Mouse (Mus musculus) bone marrow macrophage, adult 2 months (primary cell): Measurements from ENCODE around the gene Rasa2. TPM values are rescaled to one million over a fixed set of nuclear protein-coding genes. Genes with fewer than 3 reads are reported as not detected.
"Not testable (repeated sequence)": the region's sequence is repeated elsewhere in the genome, so short reads cannot be mapped to it uniquely, and the experiment has no call there.

Source experiments
- H3K27ac ChIP-seq: 2 replicates; pipeline ENCODE4 v1.5.1; 2012; ENCODE audit warnings: low read depth, low read length; ENCODE audit not compliant: insufficient read depth
- H3K4me1 ChIP-seq: 2 replicates; pipeline ENCODE4 v1.6.1; 2012; ENCODE audit warnings: low read length; ENCODE audit not compliant: control insufficient read depth, insufficient read depth
- H3K4me3 ChIP-seq: 2 replicates; pipeline ENCODE4 v1.5.1; 2012; ENCODE audit warnings: mild to moderate bottlenecking, low read length, moderate library complexity; ENCODE audit not compliant: insufficient read depth
- CTCF ChIP-seq: IDR thresholded peaks from 2 replicates; pipeline ENCODE4 v1.5.1; 2012; ENCODE audit warnings: low read depth, mild to moderate bottlenecking, low read length, moderate library complexity
- POLR2A ChIP-seq: IDR thresholded peaks from 2 replicates; pipeline ENCODE4 v1.6.1; 2012; ENCODE audit warnings: mild to moderate bottlenecking, low read depth, low read length, borderline replicate concordance
- polyA plus RNA-seq: library from polyadenylated mRNA; stranded (reverse); fragments of >200 nt; gene quantifications from 2 replicates; pipeline ENCODE4 v1.2.4, GENCODE M21; 2012; ENCODE audit not compliant: missing spikeins, insufficient read depth, insufficient read length

Rasa2 gene
- polyA plus RNA-seq, result 5.2 and 6.0 TPM in 2 replicates

- Histone ChIP-seq H3K27ac (no peak within 1 kb of the TSS), H3K4me1 (peaks cover 22% of the 10 kb centered on the region), H3K4me3 (peak within 1 kb of the TSS; percentile 83)
- TF ChIP-seq POLR2A (no peak), CTCF (no peak)
Observed at GRCm38 (mm10) chr9:96631389-96632072, at the start of gene Rasa2. Gene Rasa2, minus strand, starts transcription at chr9:96631617.

DNA sequence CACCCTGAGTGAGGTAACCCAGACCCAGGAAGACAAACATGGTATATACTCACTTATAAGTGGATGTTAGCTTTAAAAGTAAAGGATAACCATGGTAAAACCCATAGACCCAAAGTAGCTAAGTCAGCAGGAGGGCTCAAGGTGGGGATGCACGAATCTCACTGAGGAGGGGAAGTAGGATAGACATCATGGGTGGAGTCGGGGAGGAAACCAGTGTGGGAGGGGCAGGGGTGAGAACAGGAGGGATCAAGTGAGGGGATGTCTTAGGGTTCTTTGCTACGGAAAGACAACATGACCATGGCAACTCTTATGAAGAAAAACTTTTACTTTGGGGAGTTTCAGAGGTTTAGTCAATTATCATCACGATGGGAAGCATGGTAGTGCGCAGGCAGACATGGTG is 47.2 kb upstream of the Rasa2 start:
- no peak overlapping the region for H3K27ac ChIP-seq
- no peak for TF ChIP-seq POLR2A
- no peak for TF ChIP-seq CTCF
- no peaks in the 10 kb centered on the region for H3K4me1 ChIP-seq
- H3K4me3 ChIP-seq, result no peak overlapping the region

- H3K27ac ChIP-seq, H3K4me1 ChIP-seq, H3K4me3 ChIP-seq: not testable (repeated sequence)
Observed at GRCm38 (mm10) chr9:96677711-96678110, 46.3 kb upstream of the Rasa2 start.

GRCm38 (mm10) chr9:96676671-96677070 is 45.3 kb upstream of the Rasa2 start:
- Histone ChIP-seq H3K4me1 (no peaks in the 10 kb centered on the region), H3K27ac (no peak overlapping the region), H3K4me3 (no peak overlapping the region)
- TF ChIP-seq CTCF (no peak), POLR2A (no peak)

DNA sequence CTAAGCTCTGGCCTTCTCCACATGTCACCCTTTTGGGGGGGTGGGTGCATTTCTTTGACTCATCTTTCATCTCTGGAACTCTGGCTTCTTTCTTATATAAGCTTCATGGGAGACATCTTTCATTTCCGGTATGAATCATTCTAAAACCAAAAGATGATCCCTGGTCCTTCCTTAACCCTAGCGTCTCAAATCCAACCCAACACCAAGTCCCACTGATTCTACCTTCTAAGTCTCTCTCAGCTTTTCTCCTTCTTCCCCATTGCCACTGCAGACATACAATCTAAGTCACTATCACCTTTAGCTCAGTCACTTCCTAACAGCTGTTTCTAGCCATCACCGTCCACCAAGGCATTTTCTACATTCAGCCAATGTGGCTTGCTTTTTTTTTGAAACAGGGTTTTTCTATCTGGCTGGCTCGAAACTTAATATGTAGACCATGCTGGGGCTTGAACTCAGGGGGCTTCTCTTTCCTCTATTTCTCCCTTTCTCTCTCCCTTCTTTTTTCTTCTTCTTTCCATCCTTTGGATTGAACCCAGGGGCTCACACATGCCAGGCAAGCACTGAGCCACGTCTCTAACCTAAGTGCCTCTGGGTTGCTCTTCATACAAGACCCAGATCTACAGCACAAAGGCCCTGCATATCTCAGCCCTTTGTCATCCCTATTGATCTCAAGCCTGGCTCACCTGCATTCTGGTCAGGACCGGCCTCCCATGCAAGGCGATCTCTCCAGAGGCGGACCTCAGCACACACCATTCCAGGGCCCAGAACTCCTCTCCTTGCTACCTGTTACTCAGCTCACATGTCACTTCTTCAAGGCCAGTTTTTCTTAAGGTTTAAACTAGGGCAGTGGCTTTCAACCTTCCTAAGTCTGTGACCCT is 44.6 kb upstream of the Rasa2 start:
- Histone ChIP-seq H3K27ac (no peak overlapping the region), H3K4me3 (no peak overlapping the region), H3K4me1 (no peaks in the 10 kb centered on the region)
- TF ChIP-seq CTCF (no peak), POLR2A (no peak)

GRCm38 (mm10) chr9:96675071-96675762 is 43.8 kb upstream of the Rasa2 start:
- Histone ChIP-seq H3K4me1 (no peaks in the 10 kb centered on the region), H3K4me3 (no peak overlapping the region), H3K27ac (no peak overlapping the region)
- peak; percentile 31 for TF ChIP-seq CTCF
- no peak for TF ChIP-seq POLR2A

DNA sequence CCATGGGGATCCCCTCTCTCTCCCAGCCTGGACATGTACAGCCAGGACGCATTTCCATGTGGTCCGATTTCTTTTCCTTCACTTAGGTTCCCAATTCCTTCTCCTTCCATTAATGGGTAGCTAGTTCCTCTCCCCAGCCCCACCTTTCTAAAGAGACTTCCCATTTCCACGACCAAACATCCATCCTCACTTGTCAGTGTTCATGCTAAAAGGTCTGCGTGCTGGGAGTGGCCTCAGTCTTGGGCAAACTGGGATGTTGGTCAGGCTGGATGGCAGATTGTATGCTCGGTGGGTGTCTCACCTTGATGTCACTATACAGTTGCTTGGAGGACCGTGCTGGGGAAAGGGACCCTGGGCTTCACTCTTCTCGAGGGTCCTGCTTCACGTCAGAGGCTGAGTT is 42.9 kb upstream of the Rasa2 start:
- no peak overlapping the region for H3K4me3 ChIP-seq
- 0 out of 2 replicates have a peak, but pooled peaks cover 3% of the 10 kb centered on the region for H3K4me1 ChIP-seq
- TF ChIP-seq CTCF (no peak), POLR2A (no peak)
- H3K27ac ChIP-seq, result no peak overlapping the region

- Histone ChIP-seq H3K27ac (no peak overlapping the region), H3K4me3 (no peak overlapping the region), H3K4me1 (0 out of 2 replicates have a peak, but pooled peaks cover 3% of the 10 kb centered on the region)
- TF ChIP-seq POLR2A, result no peak
- no peak for TF ChIP-seq CTCF
Observed at GRCm38 (mm10) chr9:96672466-96672865, 41.0 kb upstream of the Rasa2 start.

DNA sequence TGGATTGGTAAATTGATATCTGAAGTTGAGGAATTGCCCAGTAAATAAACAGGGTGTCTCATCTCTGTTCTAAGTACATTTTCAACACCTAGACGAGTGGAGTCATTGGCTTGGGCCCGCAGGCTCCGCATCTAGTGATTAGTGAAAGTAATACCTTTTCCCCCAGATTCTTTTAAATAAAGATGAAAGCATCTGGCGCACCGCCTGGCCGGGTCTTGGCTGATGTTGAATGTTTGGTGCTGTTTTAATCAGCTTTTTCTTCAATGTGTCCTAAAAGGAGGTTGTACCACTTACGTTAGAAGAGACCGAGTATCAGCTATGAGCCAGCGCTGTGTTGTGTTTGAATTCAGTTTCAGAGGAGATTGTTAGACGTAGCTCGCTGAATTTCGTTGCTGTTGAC is 39.8 kb upstream of the Rasa2 start:
- 0 out of 2 replicates have a peak, but pooled peaks cover 3% of the 10 kb centered on the region for H3K4me1 ChIP-seq
- H3K4me3 ChIP-seq, result no peak overlapping the region
- no peak for TF ChIP-seq CTCF
- TF ChIP-seq POLR2A, result no peak
- no peak overlapping the region for H3K27ac ChIP-seq
